Mouse (Mus musculus) kidney, postnatal 0 days (tissue): ENCODE measurements at regions not wholly inside any gene's neighbourhood (a gene's known extent, or its start where the extent isn't known, plus 50 kb on each side); places are given as distances from the start of the nearest gene placed in this dataset.

Experiments
- ATAC-seq: fragments of 200-750 bp; cut with Nextera tagmentation; replicated peaks from 2 replicates; pipeline ENCODE4 v1.8.0; 2017; ENCODE audit warnings: low read depth, moderate number of reproducible peaks, moderate TSS enrichment, moderate library complexity; ENCODE audit not compliant: low FRiP score
- DNase-seq: peaks from one replicate; pipeline ENCODE4 v3.0.0-alpha.2; 2016; ENCODE audit warnings: low spot score
- H3K27ac ChIP-seq: fragments of 300-500 bp; sonication (generic); 2 replicates; pipeline ENCODE4 v1.5.1; 2014; ENCODE audit warnings: mild to moderate bottlenecking
- H3K27me3 ChIP-seq: fragments of 300-500 bp; sonication (generic); 2 replicates; pipeline ENCODE4 v1.6.1; 2014; ENCODE audit warnings: low read length, mixed read lengths; ENCODE audit not compliant: insufficient read depth
- H3K36me3 ChIP-seq: fragments of 300-500 bp; sonication (generic); 2 replicates; pipeline ENCODE4 v1.6.1; 2014; ENCODE audit warnings: low read length, mixed read lengths; ENCODE audit not compliant: insufficient read depth
- H3K4me1 ChIP-seq: fragments of 300-500 bp; sonication (generic); replicated peaks from 2 replicates; pipeline ENCODE4 v1.6.1; 2014; ENCODE audit warnings: antibody characterized with exemption, low read length, mixed read lengths; ENCODE audit not compliant: insufficient read depth
- H3K4me2 ChIP-seq: fragments of 300-500 bp; sonication (generic); 2 replicates; pipeline ENCODE4 v1.6.1; 2014; ENCODE audit warnings: mild to moderate bottlenecking, low read length, moderate library complexity, mixed read lengths
- H3K4me3 ChIP-seq: fragments of 300-500 bp; sonication (generic); replicated peaks from 2 replicates; pipeline ENCODE4 v1.5.1; 2014; ENCODE audit warnings: low read depth, low read length
- H3K9ac ChIP-seq: fragments of 300-500 bp; sonication (generic); 2 replicates; pipeline ENCODE4 v1.6.1; 2014; ENCODE audit warnings: low read depth, low read length
- H3K9me3 ChIP-seq: fragments of 300-500 bp; sonication (generic); replicated peaks from 2 replicates; pipeline ENCODE4 v1.6.1; 2016; ENCODE audit warnings: low read length, inconsistent platforms, mixed read lengths
- CTCF ChIP-seq: IDR thresholded peaks from 2 replicates; pipeline ENCODE4 v1.5.1; 2016; ENCODE audit warnings: antibody characterized with exemption, low read depth, mild to moderate bottlenecking, moderate library complexity
- WGBS: fragments of 180-500 bp; shearing (Covaris S2); extraction: QIAGEN DNeasy Blood & Tissue Kit; methylation state at CpG from one replicate; pipeline ENCODE4 v1.1.7; 2014; 5-methylcytosine and 5-hydroxymethylcytosine counted together

GRCm38 (mm10) chr1:90273629-90273928 lies 69.8 kb downstream of the Ackr3 start:
- peaks cover 7% of the 10 kb centered on the region for H3K4me1 ChIP-seq
- H3K9me3 ChIP-seq = no peaks in the 10 kb centered on the region
- TF ChIP-seq CTCF = no peak
- no peaks in the 10 kb centered on the region for H3K36me3 ChIP-seq
- no peaks in the 10 kb centered on the region for H3K27me3 ChIP-seq
- ATAC-seq (no peak), DNase-seq (no peak)
- no peak overlapping the region for H3K9ac ChIP-seq
- no peak overlapping the region for H3K4me2 ChIP-seq
- H3K27ac ChIP-seq = no peak overlapping the region
- H3K4me3 ChIP-seq = no peak overlapping the region

GRCm38 (mm10) chr1:90274968-90275651 lies 71.3 kb downstream of the Ackr3 start:
- Histone ChIP-seq H3K9me3 (no peaks in the 10 kb centered on the region), H3K4me2 (no peak overlapping the region), H3K27ac (no peak overlapping the region), H3K36me3 (no peaks in the 10 kb centered on the region), H3K4me1 (no peaks in the 10 kb centered on the region), H3K27me3 (no peaks in the 10 kb centered on the region), H3K4me3 (no peak overlapping the region), H3K9ac (no peak overlapping the region)
- no peak for ATAC-seq
- no peak for TF ChIP-seq CTCF
- DNase-seq = no peak
- WGBS = 91% methylated on average over 9 of the region's 9 CpGs

- no peaks in the 10 kb centered on the region for H3K27me3 ChIP-seq
- H3K27ac ChIP-seq = no peak overlapping the region
- H3K9ac ChIP-seq = no peak overlapping the region
- no peak overlapping the region for H3K4me3 ChIP-seq
- no peaks in the 10 kb centered on the region for H3K9me3 ChIP-seq
- no peak overlapping the region for H3K4me2 ChIP-seq
- no peak for ATAC-seq
- no peaks in the 10 kb centered on the region for H3K4me1 ChIP-seq
- TF ChIP-seq CTCF = no peak
- DNase-seq = no peak
- no peaks in the 10 kb centered on the region for H3K36me3 ChIP-seq
- WGBS = 90% methylated on average over 16 of the region's 16 CpGs
Observed at GRCm38 (mm10) chr1:90275786-90276520, 72.2 kb downstream of the Ackr3 start.

DNA sequence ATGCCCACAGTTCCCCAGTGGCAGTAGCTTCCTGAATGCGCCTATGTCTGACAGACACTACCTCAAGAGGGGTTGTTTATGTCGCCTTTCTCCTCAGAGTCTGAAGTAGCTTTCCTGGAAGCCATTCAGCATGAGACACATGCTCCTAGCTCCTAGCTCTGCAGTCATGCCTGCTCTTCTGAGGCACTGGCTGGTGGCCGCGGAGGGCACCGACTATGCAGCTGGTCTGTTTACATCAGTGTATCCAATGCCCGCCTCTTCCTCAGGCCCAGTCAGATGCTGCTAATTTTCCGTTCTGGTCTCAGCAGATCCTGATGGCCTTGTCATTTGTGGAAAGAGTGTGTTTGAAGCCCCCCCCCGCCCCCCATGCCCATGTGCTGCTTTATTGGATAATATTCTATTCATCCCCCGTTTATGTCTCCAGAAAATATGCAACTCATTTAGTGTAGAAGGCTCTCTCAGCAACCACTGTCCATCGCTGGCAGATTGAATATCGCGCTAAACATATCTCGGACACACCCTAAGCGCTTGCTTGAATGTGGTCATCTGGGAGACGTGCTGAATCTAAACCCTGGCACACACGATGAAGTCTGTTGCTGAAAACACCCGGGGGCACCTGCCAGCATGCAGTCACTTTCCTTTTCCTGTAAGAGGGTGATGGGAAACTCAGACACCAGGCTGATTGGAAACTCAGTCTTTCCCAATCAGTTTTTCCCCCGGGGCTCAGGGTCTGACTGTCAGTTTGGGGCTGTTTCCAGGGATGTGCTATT lies 73.9 kb downstream of the Ackr3 start:
- H3K9me3 ChIP-seq = no peaks in the 10 kb centered on the region
- H3K4me3 ChIP-seq = no peak overlapping the region
- 84% methylated on average over 18 of the region's 18 CpGs for WGBS
- H3K27me3 ChIP-seq = no peaks in the 10 kb centered on the region
- H3K4me1 ChIP-seq = no peaks in the 10 kb centered on the region
- DNase-seq = no peak
- H3K27ac ChIP-seq = no peak overlapping the region
- H3K9ac ChIP-seq = no peak overlapping the region
- no peaks in the 10 kb centered on the region for H3K36me3 ChIP-seq
- H3K4me2 ChIP-seq = no peak overlapping the region
- no peak for ATAC-seq
- TF ChIP-seq CTCF = no peak

GRCm38 (mm10) chr1:90279066-90279839 lies 75.5 kb downstream of the Ackr3 start:
- no peak for TF ChIP-seq CTCF
- no peaks in the 10 kb centered on the region for H3K9me3 ChIP-seq
- no peak overlapping the region for H3K27ac ChIP-seq
- ATAC-seq (no peak), DNase-seq (no peak)
- H3K9ac ChIP-seq = no peak overlapping the region
- no peaks in the 10 kb centered on the region for H3K27me3 ChIP-seq
- WGBS = 57% methylated on average over 20 of the region's 20 CpGs
- no peak overlapping the region for H3K4me3 ChIP-seq
- no peak overlapping the region for H3K4me2 ChIP-seq
- H3K4me1 ChIP-seq = no peaks in the 10 kb centered on the region; the same call in 1 of the 2 replicates
- no peaks in the 10 kb centered on the region for H3K36me3 ChIP-seq

GRCm38 (mm10) chr1:90280227-90280626 lies 76.4 kb downstream of the Ackr3 start:
- no peak overlapping the region for H3K27ac ChIP-seq
- no peak overlapping the region for H3K4me3 ChIP-seq
- no peak overlapping the region for H3K9ac ChIP-seq
- H3K9me3 ChIP-seq = no peaks in the 10 kb centered on the region
- ATAC-seq (no peak), DNase-seq (peak; percentile 47)
- no peak overlapping the region for H3K4me2 ChIP-seq
- H3K36me3 ChIP-seq = no peaks in the 10 kb centered on the region
- WGBS = 28% methylated on average over 8 of the region's 8 CpGs
- no peaks in the 10 kb centered on the region for H3K27me3 ChIP-seq
- TF ChIP-seq CTCF = no peak
- H3K4me1 ChIP-seq = no peaks in the 10 kb centered on the region; the same call in 1 of the 2 replicates
